Mouse (Mus musculus) adrenal gland, adult 2 months (tissue): ENCODE measurements at regions not wholly inside any gene's neighbourhood (a gene's known extent, or its start where the extent isn't known, plus 50 kb on each side); places are given as distances from the start of the nearest gene placed in this dataset.

Experiments used
- DNase-seq: peaks from one replicate; pipeline ENCODE4 v3.0.0; 2021

DNA sequence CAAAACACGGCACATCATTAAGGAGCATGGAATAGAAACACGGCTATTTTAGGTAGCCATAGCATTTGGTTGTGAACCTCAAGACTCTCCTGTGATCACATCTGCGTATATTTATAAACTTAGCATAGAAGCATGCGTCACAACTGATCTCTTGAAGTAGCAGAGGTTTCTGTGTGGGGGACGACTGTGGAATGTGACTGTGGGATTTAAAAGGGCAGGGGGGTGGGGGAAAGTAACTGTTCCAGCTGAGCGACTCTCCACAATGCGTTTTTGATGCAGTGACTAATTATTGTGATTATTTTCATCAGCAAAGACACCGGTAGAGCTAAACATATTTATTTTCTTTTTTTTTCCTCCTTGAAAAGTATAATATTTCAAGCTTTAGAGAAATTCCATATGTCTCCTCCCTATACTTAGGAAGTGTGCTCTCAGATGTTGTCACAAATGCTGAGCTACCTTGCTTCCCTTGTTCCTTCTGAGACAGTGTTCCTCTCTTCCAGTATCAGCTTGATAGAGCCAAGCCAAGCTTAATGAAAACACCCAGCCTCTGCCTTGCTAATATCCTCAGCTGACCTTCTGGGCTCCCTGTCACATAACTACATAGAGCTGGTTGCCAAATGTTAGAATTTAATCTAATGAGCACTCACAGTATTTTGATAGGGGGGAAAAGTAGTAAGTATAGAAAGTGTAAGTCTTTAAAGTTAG is 75.0 kb upstream of the Magi3 start:
- DNase-seq, result no peak

DNA sequence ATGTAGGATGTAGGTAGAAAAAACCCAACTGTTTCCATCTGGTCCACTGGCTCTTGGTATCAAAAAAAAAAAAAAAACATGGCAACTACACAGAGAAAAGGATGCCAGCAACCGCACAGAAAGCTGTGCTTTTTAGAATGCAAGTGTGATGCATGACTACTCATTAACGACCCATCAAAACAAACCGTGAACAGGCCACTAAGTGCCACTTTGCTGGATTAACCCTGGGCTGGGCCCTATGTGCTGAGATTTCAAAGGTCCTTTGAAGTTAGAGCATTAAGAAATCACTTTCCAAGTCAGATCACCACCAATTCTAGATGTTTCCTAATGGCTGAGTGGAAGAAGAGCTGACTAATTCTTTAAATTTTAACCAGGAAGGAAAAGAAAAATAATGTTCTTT is 73.7 kb upstream of the Magi3 start:
- no peak for DNase-seq

DNA sequence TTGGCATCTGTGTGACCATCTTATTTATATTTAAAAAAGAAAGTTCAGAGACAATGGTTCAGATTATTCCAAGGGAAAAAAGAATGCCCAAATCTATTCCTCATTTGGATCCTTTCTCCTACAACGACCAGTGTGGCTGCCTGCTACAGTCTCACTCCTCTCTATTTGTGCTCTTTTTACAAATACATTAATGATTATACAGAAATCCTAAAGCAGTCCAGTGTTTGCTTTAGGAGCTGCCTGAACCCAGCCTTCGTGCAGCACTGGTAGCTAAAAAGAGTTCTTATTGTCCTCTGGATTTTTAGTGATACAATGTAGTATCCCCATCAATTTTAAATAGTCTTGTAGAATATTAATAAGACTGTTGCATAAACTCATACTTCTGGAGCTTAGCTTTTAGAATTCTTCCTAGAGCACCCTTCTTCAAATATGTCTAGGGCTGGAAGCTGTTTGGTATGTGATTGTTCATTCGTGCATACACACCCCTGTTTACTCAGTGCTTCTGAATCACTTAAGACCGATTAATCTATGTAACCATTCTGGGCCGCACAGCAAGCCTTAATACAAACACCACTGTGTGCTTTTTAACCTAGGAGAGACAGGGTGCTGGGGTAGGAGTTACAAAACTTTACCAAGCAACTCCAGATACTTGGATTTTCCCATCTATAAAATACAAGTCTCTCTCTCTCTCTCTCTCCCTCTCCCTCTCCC is 69.0 kb upstream of the Magi3 start:
- no peak for DNase-seq

DNA sequence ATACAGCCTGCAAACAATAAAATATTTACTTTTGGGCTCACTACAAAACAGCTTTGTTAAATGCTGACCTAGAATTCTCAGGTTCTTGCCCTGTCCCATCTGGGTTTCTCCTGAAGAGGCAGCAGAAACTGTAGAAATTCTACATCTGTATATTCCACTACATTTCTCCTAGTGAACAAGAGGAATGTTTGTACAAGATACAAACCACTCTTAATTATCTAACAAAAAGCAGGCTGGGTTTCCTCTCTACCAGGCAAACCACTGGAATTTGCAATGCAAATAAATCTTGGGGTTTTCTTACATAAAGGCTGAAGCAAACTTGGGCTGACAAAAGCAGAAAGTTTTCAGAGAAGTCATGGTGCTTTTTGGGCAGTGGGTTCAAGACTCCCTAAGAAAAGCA is 67.7 kb upstream of the Magi3 start:
- DNase-seq, result no peak

DNA sequence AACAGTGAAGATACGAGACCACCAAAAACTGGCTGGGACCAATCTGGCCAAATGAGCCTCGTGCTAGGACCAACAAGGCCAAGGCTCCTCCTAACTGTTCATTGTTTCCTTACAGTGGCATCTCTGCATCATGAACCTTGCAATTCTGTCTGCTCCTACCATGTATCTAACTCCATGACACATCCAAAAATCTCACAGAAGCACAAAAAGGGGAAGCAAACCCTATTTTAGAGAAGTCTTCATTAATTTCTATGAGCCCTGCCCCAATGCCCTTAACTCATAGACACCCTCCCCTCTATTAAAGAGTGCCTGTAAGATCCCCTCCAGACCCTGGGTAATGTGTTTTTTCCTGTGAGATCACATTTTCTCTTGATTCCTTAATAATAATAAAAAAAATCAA is 64.8 kb upstream of the Magi3 start:
- no peak for DNase-seq

DNA sequence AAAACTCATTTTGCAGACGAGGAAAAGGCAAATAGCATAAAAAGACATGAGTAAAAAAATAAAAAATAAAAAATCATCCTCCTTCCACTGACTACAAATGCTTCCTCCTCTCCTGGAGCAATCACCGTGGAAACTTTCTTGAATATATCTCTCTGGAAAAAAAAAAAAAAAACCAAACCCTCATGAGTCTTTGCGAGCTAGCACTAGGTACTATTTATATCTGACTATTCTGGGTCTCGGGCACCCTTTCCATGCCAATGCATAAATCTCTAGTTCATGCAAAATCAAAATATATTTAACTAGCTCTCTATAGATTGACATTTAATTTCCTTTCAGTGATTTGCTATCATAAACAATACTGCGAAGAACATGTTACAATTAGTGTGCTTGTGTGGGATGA is 63.7 kb upstream of the Magi3 start:
- no peak for DNase-seq

DNA sequence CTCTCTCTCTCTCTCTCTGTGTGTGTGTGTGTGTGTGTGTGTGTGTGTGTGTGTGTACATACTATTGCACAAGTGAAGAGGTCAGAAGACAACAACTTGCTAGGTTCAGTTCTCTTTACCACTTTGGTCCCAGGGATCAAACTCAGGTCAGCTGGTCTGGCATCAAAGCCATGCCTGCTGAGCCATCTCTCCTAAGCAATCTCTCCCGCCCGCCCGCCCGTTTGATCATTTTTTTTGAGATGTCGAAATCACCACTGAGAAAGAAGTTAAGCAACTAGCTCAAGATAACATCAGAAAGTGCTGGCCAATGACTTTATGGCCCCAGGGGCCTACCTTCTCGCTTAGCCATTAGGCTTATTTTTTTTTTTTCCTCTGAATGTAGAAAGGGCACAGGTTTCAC is 59.3 kb upstream of the Magi3 start:
- peak; percentile 46 for DNase-seq

DNA sequence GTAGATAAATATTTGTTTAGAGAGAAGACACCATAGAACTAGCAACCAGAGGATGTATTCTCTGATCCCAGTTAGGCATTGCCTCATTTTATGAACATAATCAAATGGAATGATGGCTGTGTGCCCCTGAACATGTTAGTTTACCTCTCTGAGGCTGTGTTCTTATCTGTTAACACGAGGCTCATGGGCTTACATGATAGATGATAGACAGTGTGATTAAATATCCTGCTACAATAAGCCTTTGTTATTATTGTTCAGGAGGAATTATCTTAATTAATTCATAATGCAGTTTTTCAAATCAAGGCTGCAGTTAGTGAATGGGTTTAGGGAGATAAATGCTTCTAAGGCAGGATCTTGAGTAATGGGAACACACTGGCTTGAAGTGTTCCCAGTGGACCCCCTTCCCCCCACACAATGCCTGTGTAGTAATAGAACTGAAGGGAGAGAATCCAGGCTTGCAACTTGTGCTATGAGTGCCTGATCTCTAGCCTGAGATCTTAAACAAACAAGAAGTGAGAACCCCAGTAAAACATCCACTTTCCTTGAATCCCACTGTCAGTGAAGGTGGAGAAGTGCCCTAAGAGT is 54.6 kb upstream of the Magi3 start:
- no peak for DNase-seq

DNA sequence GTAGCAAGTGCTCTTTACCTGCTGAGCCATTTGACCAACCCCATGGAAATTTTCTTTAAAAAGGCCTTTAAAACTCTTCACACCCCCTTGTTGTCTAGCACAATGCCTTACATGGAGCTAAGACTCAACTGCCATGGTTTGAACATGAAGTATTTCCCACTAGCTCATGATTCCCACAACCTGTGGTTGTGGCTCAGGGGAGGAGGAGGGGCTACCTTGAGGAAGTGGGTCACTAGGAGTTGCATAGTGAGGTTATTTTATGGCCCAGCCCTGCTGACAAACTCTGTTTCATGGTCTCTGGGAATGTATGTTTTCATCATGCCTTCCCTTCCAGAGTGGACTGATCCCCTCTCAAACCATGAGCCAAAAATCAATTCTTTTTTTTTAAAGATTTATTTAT is 53.9 kb upstream of the Magi3 start:
- no peak for DNase-seq
